Mouse (Mus musculus): ENCODE results near the gene 3110009E18Rik.

DNA sequence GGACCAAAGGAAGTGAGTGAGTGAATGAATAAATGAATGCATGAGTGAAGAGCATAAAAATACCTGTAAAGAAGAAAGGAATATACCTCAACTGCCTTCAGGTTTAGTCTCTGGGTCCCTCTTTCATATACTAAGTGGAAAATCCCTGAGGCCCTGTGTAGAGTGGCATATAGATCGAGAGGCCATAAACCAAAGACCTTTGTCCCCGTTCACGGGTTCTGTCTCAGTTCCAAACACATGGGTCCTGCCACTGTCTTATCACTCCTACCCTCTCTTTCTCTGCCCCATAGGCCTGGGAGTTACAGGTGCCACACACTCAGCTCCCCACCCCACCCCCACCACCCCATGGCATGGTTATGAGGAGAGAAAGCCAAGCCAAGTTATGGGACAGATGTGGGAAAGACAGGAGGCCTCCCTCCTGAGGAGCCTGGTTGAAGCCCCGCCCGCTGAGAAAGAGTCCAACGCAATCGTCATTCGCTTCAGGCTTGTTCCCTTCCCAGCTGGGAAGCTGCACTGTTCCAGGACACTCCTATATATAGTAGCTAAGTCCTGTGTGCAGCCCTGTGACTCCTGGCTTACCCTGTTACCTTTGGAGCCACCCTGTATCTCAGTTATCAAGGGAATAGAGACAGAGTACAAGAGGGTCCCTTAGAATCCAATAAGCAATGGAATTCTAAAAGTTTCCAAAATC lies 30.0 kb upstream of the 3110009E18Rik start:
- no peak for TF ChIP-seq CTCF (IDR thresholded peaks at IDR 0.05; ENCODE audit: borderline replicate concordance, control insufficient read depth, extremely low read depth, insufficient read depth, low read length, poor library complexity)
- no peak for TF ChIP-seq POLR2A (IDR thresholded peaks at IDR 0.05; ENCODE audit: control insufficient read depth, extremely low read depth, insufficient read depth, low read length, poor library complexity)
